Mouse (Mus musculus): ENCODE results near the gene Slc31a1.

Gene Slc31a1

DNA sequence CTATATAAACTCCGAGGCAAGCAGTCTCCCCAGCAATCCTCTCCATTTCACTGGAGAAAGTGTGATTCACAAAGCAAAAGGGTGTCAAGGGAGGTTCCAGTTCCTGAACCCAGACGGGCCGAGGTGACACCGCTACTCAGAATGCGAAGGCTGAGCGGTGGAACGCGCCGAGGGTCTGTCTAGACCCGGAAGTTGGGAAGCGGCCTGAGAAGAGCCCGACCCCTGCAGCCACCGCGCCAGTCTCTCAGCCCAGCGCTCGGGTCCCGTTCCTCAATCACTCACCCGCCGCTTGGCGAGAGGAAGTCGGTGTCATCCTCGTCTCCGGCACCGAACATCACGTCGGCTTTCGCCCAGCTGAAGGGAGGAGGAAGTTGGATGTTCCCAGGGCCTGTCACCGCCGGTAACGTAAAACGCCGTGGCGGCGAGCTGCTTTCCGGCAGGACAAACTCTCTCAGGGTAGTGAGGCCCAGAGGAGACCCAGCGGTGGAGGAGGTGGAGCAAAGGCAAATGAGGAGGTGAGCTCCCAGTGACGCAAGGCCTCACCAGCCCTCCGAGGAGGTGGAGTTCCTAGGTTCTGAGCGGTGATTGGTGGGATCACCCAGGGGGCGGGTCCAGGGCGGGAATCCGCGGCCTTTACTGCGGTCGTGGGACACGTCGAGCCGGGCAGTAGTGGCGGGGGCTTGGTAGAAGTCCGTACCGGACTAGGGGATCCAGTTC, at the start of gene Slc31a1, which contains the start of gene Fkbp15:
Slc31a1 (plus strand) TSS at position 640 of the 717 bp plus-strand sequence.
Fkbp15 (minus strand) TSS at position 461 of the 717 bp plus-strand sequence.
- DNase-seq: peak; percentile 98

DNA sequence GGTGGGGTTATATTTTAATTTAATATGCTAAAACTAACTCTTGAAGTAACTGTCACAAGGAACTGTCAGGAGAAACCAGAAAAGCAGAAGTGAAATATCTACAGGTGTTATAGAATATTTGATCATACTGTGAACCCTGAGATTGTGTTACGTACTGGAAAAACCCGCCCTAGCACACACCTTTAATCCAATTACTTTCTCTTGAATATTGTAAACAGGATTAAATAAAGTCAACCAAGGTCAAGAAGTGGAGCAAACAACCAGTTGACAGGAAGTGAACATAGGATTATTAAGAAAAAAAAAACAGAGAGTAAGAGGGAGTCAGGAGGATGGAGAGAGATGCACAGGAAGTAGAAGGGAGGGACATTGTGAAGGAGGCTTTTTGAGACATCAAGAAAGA, 47.7 kb upstream of the Slc31a1 start:
- DNase-seq: no peak

DNA sequence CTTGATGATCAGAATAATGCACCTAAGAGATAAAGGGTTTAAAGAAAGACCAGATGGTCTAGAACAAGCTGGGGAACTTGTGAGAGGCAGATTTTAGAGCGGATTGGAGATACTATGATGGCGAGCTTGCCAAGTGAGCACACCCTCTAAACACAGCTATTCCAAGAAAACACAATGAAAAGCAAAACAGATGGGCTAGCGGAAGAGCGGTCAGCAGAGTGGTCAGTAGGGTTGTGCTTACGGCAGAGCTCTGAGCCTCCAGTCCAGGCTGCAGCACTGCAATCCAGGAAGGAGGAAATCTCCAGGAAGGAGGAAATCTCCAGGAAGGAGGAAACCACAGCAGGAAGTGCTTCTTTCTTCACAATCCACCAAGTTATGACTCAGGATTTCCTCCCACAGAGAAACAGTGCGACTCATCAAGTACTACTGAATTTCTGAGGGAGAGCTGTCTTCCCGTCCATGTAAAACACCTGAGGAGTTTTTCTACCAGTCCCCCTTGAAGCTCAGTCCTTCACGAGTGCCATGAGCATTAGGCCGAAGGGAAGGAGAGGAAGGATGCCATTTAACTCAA, 46.8 kb upstream of the Slc31a1 start:
- no peak for DNase-seq

DNA sequence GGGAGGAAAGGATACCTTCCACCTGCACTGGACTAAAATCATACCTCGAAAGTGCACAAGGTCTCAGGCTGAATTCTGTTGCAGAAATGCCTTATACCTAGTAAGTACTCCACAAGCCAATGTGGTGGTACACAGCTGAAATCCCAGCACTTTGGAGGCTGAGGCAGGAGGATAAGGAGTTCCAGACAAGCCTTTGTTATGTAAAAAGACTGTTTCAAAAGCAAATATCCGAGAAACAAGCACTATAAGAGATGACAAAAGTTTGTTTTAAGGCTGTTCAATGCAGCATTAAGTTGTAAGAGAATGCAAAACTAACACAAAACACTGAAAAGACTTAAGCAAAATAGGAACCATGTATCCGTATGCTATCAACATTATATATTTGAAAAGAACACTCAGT, 46.0 kb upstream of the Slc31a1 start:
- no peak for DNase-seq

DNA sequence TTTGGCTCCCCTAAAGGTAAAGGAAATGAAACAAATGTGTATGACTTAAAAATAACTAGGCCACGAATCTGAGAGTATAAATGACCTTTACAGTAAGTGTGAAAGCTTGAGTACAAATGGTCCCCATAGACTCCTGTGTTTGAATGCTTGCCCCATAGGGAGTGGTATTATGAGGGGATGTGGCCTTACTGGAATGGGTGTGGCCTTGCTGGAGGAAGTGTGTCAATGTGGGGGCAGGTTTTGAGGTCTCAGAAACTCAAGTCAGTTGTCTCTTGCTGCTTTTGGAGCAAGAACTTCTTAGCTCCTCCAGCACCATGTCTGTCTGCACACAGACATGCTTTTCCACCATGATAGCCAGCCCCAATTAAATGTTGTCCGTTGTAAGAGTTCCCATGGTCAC, 44.1 kb upstream of the Slc31a1 start:
- DNase-seq: no peak

DNA sequence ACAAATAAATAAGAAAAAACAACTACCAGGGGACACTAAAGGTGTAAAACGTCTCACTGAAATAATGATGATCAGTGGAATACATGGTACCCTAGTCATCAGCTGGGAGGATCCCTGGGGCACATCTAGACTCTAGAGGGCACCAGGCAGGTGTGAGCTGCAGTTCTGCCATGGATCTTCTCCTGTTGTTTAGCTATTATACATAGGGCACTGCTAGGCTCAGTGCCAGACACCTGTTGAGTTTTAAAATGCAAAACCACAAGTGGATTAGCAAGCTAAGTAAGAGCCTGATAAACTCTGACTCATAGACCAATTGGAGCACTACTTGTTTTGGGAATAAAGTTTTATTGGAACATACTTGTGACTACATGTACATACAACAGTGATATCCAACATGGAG, 42.2 kb upstream of the Slc31a1 start:
- no peak for DNase-seq

DNA sequence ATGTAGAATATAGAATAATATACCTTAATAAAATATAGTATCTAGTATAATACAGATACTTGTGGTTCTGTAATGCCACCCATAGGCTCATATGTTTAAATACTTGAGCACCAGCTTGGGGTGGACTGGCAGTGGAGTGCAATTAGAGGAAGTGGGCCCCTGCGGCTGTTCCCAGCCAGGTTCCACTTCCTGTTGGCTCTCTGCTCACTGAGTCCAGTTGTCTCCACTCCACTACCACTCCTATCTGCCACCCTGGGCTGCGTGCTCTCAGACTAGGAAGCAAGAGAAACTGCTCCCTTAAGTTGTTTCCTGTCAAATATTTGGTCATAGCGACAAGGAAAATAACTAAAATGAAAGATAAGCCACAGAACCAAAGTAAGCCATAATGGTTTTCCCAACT, 37.8 kb upstream of the Slc31a1 start:
- DNase-seq: peak; percentile 18

DNA sequence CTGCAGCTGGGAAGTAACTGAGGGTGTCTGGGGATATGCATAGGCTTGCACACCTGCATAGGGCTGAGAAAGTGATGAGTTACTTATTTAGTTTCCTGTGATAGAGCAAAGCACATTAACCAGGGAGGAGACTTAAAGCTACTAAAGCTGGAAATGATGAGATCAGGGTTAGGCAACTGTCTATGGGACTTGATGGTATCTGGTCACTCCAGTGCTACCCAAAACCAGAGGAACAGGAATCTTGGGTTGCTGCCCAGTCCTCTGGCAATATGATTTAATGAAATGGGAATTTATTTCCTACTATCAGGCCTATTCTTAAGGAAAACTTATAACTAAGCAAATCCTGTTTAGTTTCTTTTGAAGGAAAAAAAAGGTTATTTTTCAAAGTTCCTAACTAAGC, 34.4 kb upstream of the Slc31a1 start:
- DNase-seq: no peak

DNA sequence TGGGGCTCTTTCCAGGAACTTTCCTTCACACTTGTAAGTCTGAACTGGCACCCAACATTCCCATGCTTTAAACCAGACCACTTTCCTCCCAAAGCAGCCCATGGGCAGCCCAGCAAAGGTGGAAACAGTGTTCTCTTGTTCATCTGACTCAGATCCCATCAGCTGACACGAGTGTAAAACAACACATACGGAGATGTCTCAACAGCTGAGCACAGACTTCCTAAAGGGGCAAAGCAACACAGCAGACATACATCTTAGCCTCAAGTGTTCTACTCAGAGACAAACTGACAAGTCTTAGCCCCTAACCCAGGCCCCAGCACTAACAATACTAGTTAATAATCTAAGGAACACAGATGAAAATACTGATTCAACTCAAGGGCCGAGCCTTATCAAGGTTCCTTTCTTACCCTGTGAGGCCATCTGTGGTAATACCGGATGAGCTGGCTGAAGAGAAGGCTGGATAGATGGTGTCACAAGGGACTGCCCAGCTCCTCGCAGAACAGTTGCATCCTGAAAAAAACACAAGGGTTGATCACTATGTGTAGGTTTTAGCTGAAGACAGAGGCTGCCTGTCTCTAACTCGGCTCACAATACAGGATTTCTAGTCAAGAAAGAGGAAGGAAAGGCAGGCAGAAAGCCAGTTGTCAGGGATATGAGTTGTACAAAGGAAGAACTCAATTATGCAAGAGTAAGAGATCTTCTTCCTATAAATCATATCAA, 31.4 kb upstream of the Slc31a1 start:
- no peak for DNase-seq

DNA sequence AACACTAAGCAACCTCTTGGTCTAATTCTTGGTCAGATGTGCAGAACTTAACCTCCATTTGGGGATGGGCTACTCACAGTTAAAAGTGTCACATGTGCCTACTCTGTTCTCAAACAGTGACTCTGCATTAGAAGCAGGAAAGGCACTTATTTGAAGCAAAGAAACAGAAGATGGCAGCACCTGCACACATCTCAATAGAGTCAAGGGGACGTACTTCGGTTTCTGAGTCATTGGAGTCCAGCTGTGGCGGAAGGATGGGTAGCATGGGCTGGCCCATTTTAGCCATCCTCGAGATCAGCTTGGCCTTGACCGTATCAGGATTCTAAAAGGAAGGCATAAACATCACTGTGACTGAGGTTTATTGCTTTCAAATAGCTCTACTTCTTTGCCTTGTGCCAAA, 28.6 kb upstream of the Slc31a1 start:
- peak; percentile 21 for DNase-seq

DNA sequence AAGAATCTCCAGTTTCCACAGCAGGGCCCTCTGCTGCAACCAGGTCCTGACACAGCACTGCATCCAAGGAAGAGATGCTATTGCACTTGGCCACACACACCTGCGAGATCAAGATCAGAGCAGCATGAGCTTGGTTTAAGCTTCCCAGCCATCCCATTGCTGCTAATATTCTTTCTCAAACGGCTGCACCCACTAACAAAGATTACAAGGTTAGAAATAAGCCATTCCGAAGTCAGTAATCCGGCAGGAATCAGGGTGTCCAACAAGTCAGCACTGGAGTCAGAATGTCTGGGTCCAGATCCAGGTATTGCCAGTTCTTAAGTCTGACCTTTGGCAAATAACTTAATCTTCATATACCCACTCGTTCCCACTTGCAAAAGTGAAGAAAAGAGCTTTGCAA, 22.0 kb upstream of the Slc31a1 start:
- no peak for DNase-seq

DNA sequence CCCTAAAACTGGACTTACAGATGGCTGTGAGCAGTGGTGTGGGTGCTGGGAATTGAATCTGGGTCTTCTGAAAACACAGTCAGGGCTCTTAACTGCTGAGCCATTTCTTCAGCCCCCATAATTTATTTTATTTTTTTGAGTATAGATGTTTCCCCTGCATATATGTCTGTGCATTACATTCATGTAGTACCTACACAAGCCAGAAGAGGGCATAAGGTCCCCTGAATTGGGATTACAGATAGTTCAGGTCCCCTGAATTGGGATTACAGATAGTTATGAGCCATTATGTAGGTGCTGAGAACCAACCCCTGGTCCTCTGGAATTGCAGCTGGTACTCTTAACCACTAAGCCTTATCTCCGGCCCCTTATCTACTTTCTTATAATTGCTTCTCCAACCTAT, 16.5 kb upstream of the Slc31a1 start:
- DNase-seq: no peak

DNA sequence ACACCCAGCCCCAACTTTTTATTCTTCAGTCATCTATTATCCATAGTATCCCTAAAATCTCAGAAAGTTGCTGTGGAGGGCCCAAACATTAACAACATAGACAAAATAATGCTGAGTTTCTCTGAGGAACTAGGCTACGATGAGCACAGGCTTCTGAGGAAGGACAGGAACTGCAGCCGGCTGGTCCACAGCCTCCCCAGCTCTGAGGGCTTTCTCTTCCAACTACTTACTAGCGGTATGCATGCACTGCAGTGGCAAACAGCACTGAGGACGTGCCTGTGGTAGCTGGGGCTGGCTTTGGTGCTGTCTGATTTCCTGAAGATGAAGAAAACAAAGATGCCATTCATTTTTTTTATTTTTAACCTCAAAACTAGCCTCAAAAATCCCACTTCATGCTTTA, 14.7 kb upstream of the Slc31a1 start:
- DNase-seq: no peak

DNA sequence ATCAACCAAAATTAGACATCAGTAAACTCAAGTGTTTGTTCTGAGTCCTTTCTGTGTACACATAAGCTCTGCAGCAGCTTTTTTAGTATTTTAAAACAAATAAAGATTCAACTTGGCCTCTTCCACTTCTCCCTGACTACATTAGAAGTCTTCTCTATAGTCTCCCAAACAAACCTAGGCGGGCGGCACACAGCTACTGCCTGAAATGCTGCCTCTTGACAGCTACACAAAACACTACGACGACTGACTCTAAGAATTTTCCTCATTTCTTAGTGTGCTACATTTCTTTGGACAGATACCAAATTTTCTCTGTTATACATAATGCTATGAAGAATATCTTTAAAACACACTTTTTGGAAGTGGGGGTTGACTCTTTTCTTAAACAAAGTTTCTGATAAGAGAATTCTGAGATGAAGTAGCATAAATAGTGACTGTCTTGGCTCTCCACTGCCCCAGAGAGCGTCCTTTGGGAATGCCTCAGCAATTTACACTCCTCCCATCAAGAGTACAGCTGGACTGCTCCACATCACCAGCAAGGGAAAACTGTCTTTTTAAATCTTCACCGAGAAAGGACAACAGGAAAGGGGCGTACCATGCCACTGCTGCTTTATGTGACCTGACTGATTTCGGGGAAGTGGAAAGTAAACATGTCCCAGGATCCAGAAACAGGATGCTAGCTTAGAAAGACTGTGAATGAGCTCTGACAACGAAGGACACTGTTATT, 12.8 kb upstream of the Slc31a1 start:
- DNase-seq: no peak

DNA sequence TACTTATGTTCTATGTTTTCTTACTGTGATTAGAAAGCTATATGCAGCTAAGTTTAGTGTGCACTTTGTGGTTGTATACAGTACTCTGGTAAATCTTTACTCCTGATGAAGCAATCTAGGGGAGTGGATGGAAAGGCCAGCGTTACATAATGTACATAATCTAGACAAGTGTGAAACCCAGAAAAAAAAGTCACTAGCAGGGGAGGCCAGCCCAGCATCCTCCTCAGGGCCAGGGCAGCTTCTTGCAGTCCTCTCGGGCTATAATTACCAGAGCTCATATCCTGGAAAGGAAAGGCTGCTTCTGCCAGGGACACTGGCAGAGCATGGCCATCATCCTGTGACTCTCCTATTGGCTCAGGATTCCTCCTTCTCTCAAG, 12.2 kb upstream of the Slc31a1 start:
- no peak for DNase-seq

DNA sequence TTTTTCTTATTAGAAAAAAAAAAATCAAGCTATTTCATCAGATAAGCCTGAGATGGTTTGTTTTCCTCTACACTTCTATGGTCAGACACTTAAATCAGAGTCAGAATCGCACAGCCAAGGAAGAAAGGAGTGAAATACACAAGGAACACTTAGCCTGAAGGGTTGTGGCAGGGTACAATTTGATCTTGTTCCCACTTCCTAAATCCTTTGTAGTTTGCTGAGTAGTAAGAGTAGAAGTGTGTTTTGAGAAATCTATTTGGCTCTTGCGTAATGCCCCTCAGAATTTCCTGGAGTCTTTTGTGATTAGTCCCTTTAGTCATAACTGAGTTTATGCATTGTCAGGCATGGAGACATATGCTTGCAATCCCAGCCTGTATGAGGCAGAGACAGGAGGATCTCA, 11.2 kb upstream of the Slc31a1 start:
- DNase-seq: no peak

DNA sequence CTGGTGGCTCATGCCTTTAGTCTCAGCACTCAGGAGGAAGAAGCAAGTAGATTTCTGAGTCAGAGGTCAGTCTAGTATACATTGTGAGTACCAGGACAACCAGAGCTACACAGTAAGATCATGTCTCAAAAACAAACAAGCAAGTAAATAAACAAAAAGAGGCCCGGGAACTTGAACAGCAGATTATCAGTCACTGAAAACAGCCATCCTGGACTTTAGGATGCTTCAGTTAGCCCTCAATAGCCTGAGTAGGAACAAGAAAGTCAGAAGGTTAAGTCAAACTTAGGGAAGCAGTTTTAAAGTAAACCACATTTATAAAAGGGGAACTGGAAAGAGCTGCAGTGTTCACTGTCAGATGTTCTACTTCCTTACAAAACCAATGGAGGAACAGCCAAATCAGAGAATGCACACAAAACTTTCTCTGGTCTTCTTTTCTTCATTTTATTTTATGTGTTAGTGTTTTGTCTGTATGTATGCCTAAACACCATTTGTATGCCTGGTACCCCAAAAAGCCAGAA, 2.8 kb upstream of the Slc31a1 start:
- DNase-seq: no peak

DNA sequence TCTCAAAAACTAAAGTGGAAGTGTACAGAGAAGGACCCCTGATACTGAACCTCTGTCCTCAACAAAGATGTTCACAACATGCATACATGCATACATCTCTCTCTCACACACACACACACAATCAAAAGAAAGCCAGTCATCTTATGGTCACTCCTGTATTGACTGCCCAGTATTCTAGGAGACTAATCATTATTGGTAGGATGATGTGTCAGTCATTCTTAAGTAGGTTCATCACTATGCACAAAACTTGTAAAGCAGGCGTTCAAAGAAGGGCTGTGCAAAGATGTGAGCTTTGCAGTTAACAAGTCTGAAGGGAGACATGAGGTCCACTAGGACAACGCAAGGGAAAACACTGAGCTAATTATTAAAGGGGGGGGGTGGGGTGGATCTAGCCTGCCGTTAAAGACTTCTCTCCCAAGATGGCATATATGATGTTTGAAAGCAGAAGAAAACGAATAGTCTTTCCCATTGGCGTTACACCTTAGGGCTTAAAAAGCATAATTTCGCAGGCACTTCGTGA, 1.2 kb upstream of the Slc31a1 start:
- peak; percentile 41 for DNase-seq

DNA sequence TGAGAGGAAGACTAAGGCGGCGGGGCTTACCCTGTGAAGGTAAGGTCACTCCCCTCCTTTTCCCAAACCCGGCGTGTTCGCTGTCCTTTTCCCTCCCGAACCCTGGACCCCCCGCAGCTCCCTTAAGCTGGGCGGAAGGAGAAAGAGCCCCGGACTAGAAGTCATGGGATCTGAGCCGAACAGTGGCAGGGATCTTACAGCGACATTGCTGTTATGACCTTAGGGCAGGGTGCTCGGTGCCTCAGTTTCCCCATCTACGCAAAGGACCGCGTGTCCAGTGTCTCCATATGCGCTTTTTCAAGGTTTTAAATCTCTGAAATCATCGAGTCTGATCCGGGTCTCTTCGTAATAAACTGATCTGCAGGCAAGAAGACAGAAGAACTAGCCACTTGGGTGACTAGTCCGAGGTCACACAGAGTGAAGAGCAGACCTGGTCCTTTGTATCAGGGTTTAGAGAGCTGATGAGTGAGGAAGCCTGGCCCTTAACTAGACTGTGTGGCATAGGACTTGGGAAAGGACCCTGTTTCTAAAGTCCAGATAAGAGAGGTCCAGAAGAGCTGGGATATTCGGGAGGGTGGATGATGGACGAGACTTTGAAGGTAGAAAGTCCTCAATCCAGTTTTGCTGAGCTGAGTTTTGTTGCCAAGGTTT, 403 bp downstream of the Slc31a1 start:
- DNase-seq: no peak

DNA sequence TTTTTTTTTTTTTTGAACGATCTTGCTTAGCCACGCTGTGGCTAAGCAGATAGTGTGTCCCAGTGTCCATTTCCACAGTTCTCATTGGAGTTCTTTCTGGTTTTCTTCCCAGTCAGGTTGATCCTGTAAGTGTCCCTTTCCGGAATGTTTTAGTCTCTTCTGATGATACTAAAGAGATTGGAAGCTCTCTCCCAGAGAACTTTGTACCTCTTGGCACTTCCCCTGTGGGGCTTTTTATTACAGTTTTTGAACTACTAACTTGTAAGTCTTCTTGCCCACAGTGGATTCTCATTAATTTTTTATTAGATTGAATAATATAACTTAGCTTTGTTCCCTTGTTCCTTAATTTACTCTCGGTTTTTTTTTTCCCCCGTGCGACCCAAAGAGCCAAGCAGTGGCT, 1.0 kb downstream of the Slc31a1 start:
- DNase-seq: peak; percentile 68

DNA sequence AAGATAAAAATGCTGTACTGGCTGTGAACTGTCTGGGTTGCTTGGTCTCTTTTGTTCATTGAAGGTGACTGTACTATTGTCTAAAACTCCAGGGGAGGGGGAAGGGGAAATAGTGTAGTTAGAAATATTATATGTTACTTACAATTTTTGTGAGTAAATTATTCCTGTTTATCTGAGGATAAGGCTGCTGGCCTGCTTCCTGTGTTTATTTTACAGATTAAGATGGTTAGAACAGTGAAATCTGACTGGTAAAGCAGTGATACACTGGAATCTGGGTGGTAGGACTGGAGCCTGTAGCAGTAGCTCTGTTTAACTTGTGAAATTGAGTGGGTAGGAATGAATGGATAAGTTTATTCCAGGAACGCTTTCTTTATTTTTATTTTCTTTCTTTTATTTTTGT, 1.5 kb downstream of the Slc31a1 start:
- no peak for DNase-seq

DNA sequence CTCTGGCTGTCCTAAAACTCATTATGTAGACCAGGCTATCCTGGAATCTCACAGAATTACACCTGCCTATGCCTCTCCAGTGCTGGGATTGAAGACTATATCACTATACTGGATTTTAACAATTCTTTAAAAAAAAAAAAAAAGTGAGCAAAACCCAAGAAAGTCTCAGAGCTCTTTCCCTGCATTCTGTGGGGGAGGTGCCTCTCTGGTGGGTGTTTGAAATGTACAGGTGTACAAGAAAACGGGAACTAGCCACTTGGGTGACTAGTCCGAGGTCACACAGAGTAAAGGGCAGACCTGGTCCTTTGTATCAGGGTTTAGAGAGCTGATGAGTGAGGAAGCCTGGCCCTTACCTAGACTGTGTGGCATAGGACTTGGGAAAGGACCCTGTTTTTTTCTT, 1.9 kb downstream of the Slc31a1 start:
- no peak for DNase-seq

DNA sequence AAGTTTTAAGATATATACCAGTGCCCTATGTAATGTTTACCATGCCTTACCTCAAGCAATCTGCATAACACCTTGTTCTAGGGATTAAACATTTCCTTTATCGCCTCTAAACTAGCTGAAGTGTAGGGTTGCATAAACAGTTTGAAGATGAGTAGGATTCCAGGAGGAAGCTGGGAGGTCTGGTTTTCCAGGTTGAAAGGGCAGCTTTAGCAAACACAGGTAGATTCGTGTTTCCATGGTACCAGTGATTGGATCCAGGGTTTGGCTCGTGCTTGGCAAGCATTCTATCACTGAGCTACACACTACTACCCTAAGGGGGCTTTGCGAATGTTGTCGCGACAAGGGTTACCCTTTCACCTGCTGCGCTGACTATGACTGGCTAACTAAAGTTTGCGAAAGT, 3.8 kb downstream of the Slc31a1 start:
- no peak for DNase-seq

Measured in kidney, adult 9 months (tissue).